Mouse (Mus musculus): Measurements from ENCODE around the gene Btg4. TPM values are rescaled to one million over a fixed set of nuclear protein-coding genes. Genes with fewer than 3 reads are reported as not detected.

Btg4 gene
- 0.31 and 0.39 TPM in 2 replicates for polyA plus RNA-seq (2014; fragmentation: Nextera tagmentation; extraction: Ambion mirVana)

GRCm38 (mm10) chr9:51060601-51061000 is at the start of gene Btg4:
TSS of gene Btg4 (plus strand) at chr9:51060901.
- DNase-seq (ENCODE audit: low spot score) (no peak), ATAC-seq (ENCODE audit: low read depth) (no peak)
- H3K4me1 ChIP-seq (ENCODE audit: control insufficient read depth, insufficient read depth, low read length): no peaks in the 10 kb centered on the region
- 83% methylated on average over 2 of the region's 2 CpGs for WGBS
- no peak within 1 kb of the TSS for H3K9ac ChIP-seq (ENCODE audit: low read depth, low read length)
- no peak within 1 kb of the TSS for H3K27ac ChIP-seq (replicated peaks; ENCODE audit: low read depth, low read length)
- H3K4me2 ChIP-seq (ENCODE audit: low read depth, low read length): no peak within 1 kb of the TSS
- H3K9me3 ChIP-seq (ENCODE audit: control insufficient read depth, low read length): no peaks in the 10 kb centered on the region
- no peaks in the 10 kb centered on the region for H3K27me3 ChIP-seq (replicated peaks; ENCODE audit: control insufficient read depth, insufficient read depth, low read length)
- H3K36me3 ChIP-seq (ENCODE audit: control insufficient read depth, insufficient read depth, low read length): no peaks in the 10 kb centered on the region
- no peak within 1 kb of the TSS for H3K4me3 ChIP-seq (ENCODE audit: low read depth, low read length)

- Histone ChIP-seq H3K4me2 (ENCODE audit: low read depth, low read length) (no peak overlapping the region), H3K4me1 (ENCODE audit: control insufficient read depth, insufficient read depth, low read length) (no peaks in the 10 kb centered on the region), H3K4me3 (ENCODE audit: low read depth, low read length) (no peak overlapping the region), H3K36me3 (ENCODE audit: control insufficient read depth, insufficient read depth, low read length) (no peaks in the 10 kb centered on the region), H3K27me3 (replicated peaks; ENCODE audit: control insufficient read depth, insufficient read depth, low read length) (no peaks in the 10 kb centered on the region), H3K9ac (ENCODE audit: low read depth, low read length) (no peak overlapping the region), H3K9me3 (ENCODE audit: control insufficient read depth, low read length) (no peaks in the 10 kb centered on the region), H3K27ac (replicated peaks; ENCODE audit: low read depth, low read length) (no peak overlapping the region)
- no peak for ATAC-seq (ENCODE audit: low read depth)
- WGBS: 77% methylated on average over 1 of the region's 1 CpGs
- no peak for DNase-seq (ENCODE audit: low spot score)
Measured at GRCm38 (mm10) chr9:51013644-51014043, 47.1 kb upstream of the Btg4 start.

- Histone ChIP-seq H3K27me3 (replicated peaks; ENCODE audit: control insufficient read depth, insufficient read depth, low read length) (no peaks in the 10 kb centered on the region), H3K4me3 (ENCODE audit: low read depth, low read length) (no peak overlapping the region), H3K4me1 (ENCODE audit: control insufficient read depth, insufficient read depth, low read length) (no peaks in the 10 kb centered on the region), H3K4me2 (ENCODE audit: low read depth, low read length) (no peak overlapping the region), H3K9me3 (ENCODE audit: control insufficient read depth, low read length) (no peaks in the 10 kb centered on the region), H3K9ac (ENCODE audit: low read depth, low read length) (no peak overlapping the region), H3K27ac (replicated peaks; ENCODE audit: low read depth, low read length) (no peak overlapping the region), H3K36me3 (ENCODE audit: control insufficient read depth, insufficient read depth, low read length) (no peaks in the 10 kb centered on the region)
- ATAC-seq (ENCODE audit: low read depth) (no peak), DNase-seq (ENCODE audit: low spot score) (no peak)
- 57% methylated on average over 4 of the region's 4 CpGs for WGBS
Measured at GRCm38 (mm10) chr9:51015732-51016131, 45.0 kb upstream of the Btg4 start.

GRCm38 (mm10) chr9:51019670-51020069 is 41.0 kb upstream of the Btg4 start:
- no peaks in the 10 kb centered on the region for H3K9me3 ChIP-seq (ENCODE audit: control insufficient read depth, low read length)
- no peaks in the 10 kb centered on the region for H3K36me3 ChIP-seq (ENCODE audit: control insufficient read depth, insufficient read depth, low read length)
- ATAC-seq (ENCODE audit: low read depth) (no peak), DNase-seq (ENCODE audit: low spot score) (no peak)
- H3K4me3 ChIP-seq (ENCODE audit: low read depth, low read length): no peak overlapping the region
- WGBS: 76% methylated on average over 7 of the region's 7 CpGs
- H3K27ac ChIP-seq (replicated peaks; ENCODE audit: low read depth, low read length): no peak overlapping the region
- H3K9ac ChIP-seq (ENCODE audit: low read depth, low read length): no peak overlapping the region
- H3K4me1 ChIP-seq (ENCODE audit: control insufficient read depth, insufficient read depth, low read length): no peaks in the 10 kb centered on the region
- H3K27me3 ChIP-seq (replicated peaks; ENCODE audit: control insufficient read depth, insufficient read depth, low read length): no peaks in the 10 kb centered on the region
- no peak overlapping the region for H3K4me2 ChIP-seq (ENCODE audit: low read depth, low read length)

GRCm38 (mm10) chr9:51020351-51020750 is 40.4 kb upstream of the Btg4 start:
- Histone ChIP-seq H3K36me3 (ENCODE audit: control insufficient read depth, insufficient read depth, low read length) (no peaks in the 10 kb centered on the region), H3K4me3 (ENCODE audit: low read depth, low read length) (no peak overlapping the region), H3K27ac (replicated peaks; ENCODE audit: low read depth, low read length) (no peak overlapping the region), H3K4me1 (ENCODE audit: control insufficient read depth, insufficient read depth, low read length) (no peaks in the 10 kb centered on the region), H3K4me2 (ENCODE audit: low read depth, low read length) (no peak overlapping the region), H3K9ac (ENCODE audit: low read depth, low read length) (no peak overlapping the region), H3K27me3 (replicated peaks; ENCODE audit: control insufficient read depth, insufficient read depth, low read length) (no peaks in the 10 kb centered on the region), H3K9me3 (ENCODE audit: control insufficient read depth, low read length) (no peaks in the 10 kb centered on the region)
- WGBS: 65% methylated on average over 3 of the region's 3 CpGs
- no peak for ATAC-seq (ENCODE audit: low read depth)
- DNase-seq (ENCODE audit: low spot score): no peak

- ATAC-seq (ENCODE audit: low read depth): no peak
- no peak for DNase-seq (ENCODE audit: low spot score)
- WGBS: 84% methylated on average over 4 of the region's 4 CpGs
- H3K9ac ChIP-seq (ENCODE audit: low read depth, low read length): no peak overlapping the region
- H3K4me1 ChIP-seq (ENCODE audit: control insufficient read depth, insufficient read depth, low read length): no peaks in the 10 kb centered on the region
- H3K36me3 ChIP-seq (ENCODE audit: control insufficient read depth, insufficient read depth, low read length): no peaks in the 10 kb centered on the region
- no peak overlapping the region for H3K4me2 ChIP-seq (ENCODE audit: low read depth, low read length)
- H3K27me3 ChIP-seq (replicated peaks; ENCODE audit: control insufficient read depth, insufficient read depth, low read length): no peaks in the 10 kb centered on the region
- no peak overlapping the region for H3K4me3 ChIP-seq (ENCODE audit: low read depth, low read length)
- H3K27ac ChIP-seq (replicated peaks; ENCODE audit: low read depth, low read length): no peak overlapping the region
- no peaks in the 10 kb centered on the region for H3K9me3 ChIP-seq (ENCODE audit: control insufficient read depth, low read length)
Measured at GRCm38 (mm10) chr9:51021123-51021795, 39.4 kb upstream of the Btg4 start.

- no peak overlapping the region for H3K4me3 ChIP-seq (ENCODE audit: low read depth, low read length)
- ATAC-seq (ENCODE audit: low read depth) (no peak), DNase-seq (ENCODE audit: low spot score) (no peak)
- no peak overlapping the region for H3K27ac ChIP-seq (replicated peaks; ENCODE audit: low read depth, low read length)
- no peaks in the 10 kb centered on the region for H3K36me3 ChIP-seq (ENCODE audit: control insufficient read depth, insufficient read depth, low read length)
- no peaks in the 10 kb centered on the region for H3K4me1 ChIP-seq (ENCODE audit: control insufficient read depth, insufficient read depth, low read length)
- no peaks in the 10 kb centered on the region for H3K27me3 ChIP-seq (replicated peaks; ENCODE audit: control insufficient read depth, insufficient read depth, low read length)
- WGBS: 82% methylated on average over 1 of the region's 1 CpGs
- H3K9ac ChIP-seq (ENCODE audit: low read depth, low read length): no peak overlapping the region
- no peaks in the 10 kb centered on the region for H3K9me3 ChIP-seq (ENCODE audit: control insufficient read depth, low read length)
- no peak overlapping the region for H3K4me2 ChIP-seq (ENCODE audit: low read depth, low read length)
Measured at GRCm38 (mm10) chr9:51026952-51027351, 33.7 kb upstream of the Btg4 start.

GRCm38 (mm10) chr9:51030147-51030546 is 30.6 kb upstream of the Btg4 start:
- no peak for DNase-seq (ENCODE audit: low spot score)
- H3K9ac ChIP-seq (ENCODE audit: low read depth, low read length): no peak overlapping the region
- H3K4me2 ChIP-seq (ENCODE audit: low read depth, low read length): no peak overlapping the region
- no peaks in the 10 kb centered on the region for H3K4me1 ChIP-seq (ENCODE audit: control insufficient read depth, insufficient read depth, low read length)
- no peak for ATAC-seq (ENCODE audit: low read depth)
- no peaks in the 10 kb centered on the region for H3K36me3 ChIP-seq (ENCODE audit: control insufficient read depth, insufficient read depth, low read length)
- WGBS: 36% methylated on average over 1 of the region's 1 CpGs
- H3K27me3 ChIP-seq (replicated peaks; ENCODE audit: control insufficient read depth, insufficient read depth, low read length): no peaks in the 10 kb centered on the region
- H3K27ac ChIP-seq (replicated peaks; ENCODE audit: low read depth, low read length): no peak overlapping the region
- H3K4me3 ChIP-seq (ENCODE audit: low read depth, low read length): no peak overlapping the region
- H3K9me3 ChIP-seq (ENCODE audit: control insufficient read depth, low read length): no peaks in the 10 kb centered on the region

GRCm38 (mm10) chr9:51031603-51032002 is 29.1 kb upstream of the Btg4 start:
- no peak overlapping the region for H3K4me3 ChIP-seq (ENCODE audit: low read depth, low read length)
- ATAC-seq (ENCODE audit: low read depth) (no peak), DNase-seq (ENCODE audit: low spot score) (no peak)
- H3K36me3 ChIP-seq (ENCODE audit: control insufficient read depth, insufficient read depth, low read length): no peaks in the 10 kb centered on the region
- no peaks in the 10 kb centered on the region for H3K27me3 ChIP-seq (replicated peaks; ENCODE audit: control insufficient read depth, insufficient read depth, low read length)
- no peak overlapping the region for H3K9ac ChIP-seq (ENCODE audit: low read depth, low read length)
- no peak overlapping the region for H3K27ac ChIP-seq (replicated peaks; ENCODE audit: low read depth, low read length)
- no peaks in the 10 kb centered on the region for H3K4me1 ChIP-seq (ENCODE audit: control insufficient read depth, insufficient read depth, low read length)
- no peak overlapping the region for H3K4me2 ChIP-seq (ENCODE audit: low read depth, low read length)
- WGBS: 69% methylated on average over 6 of the region's 6 CpGs
- H3K9me3 ChIP-seq (ENCODE audit: control insufficient read depth, low read length): no peaks in the 10 kb centered on the region
